Mouse (Mus musculus) bone marrow, adult 2 months (tissue): ENCODE results near the gene Card11.

Source experiments
- CTCF ChIP-seq: fragments of 200-500 bp; IDR thresholded peaks from 2 replicates; pipeline ENCODE4 v1.5.1; 2011; ENCODE audit warnings: low read length, control low read depth; ENCODE audit not compliant: control insufficient read depth, insufficient read depth
- POLR2A ChIP-seq: fragments of 200-500 bp; IDR thresholded peaks from 2 replicates; pipeline ENCODE4 v1.6.1; 2011; ENCODE audit warnings: low read depth, mild to moderate bottlenecking, control low read depth, low read length, borderline replicate concordance; ENCODE audit not compliant: control insufficient read depth

DNA sequence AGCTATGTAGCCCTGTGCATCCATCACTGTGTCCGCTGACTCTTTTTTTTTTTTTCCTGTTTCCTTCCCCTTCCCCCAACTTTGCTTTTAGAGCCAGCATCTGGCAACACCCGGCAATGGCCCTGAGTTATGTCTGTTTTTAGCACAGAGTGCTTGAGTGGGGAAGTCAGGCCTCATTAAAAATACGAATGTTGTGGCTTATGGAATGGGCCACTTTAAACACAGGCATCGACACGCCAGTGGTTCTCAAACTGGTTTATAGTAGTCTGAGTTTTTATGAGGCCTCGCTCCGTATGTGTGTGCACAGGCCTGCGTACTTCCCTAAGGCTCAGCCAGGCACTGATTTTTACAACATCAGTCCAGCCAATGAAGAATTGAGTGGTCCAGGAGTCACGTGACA lies 13.1 kb upstream of the Card11 start:
- TF ChIP-seq CTCF (no peak), POLR2A (no peak)
